Mouse (Mus musculus) gastrocnemius, postnatal 14 days (tissue): Measurements from ENCODE around the gene Setdb2. TPM values are rescaled to one million over a fixed set of nuclear protein-coding genes. Genes with fewer than 3 reads are reported as not detected.
"Not testable (repeated sequence)": the region's sequence is repeated elsewhere in the genome, so short reads cannot be mapped to it uniquely, and the experiment has no call there.

Source experiments
- DNase-seq: peaks from one replicate; pipeline ENCODE4 v3.0.0; 2021; ENCODE audit warnings: mixed read lengths
- intact Hi-C: fragments of 180-260 bp; cut with DNase I; formaldehyde crosslinking; loops from one replicate; pipeline ENCODE4 v1.15.1; 2025; ENCODE audit warnings: low total_unique reads
- long read RNA-seq, 2 experiments: library from polyadenylated mRNA; stranded (forward); transcript quantifications; one replicate each; pipeline ENCODE4 v2.0.0; 2021
- total RNA-seq, 2 experiments: library from RNA; stranded (reverse); gene quantifications; 2 replicates each; pipeline ENCODE4 v1.2.3; 2021

The Setdb2 gene
- total RNA-seq, result 1 to 10 TPM; 4.2 to 5.0 TPM
- long read RNA-seq, experiment 1, partial matches to known transcripts, result 0 of 7 reads
- long read RNA-seq, experiment 1, other reads (novel, unspliced or antisense), result 4 of 7 reads
- long read RNA-seq, experiment 2, partial matches to known transcripts, result 0 of 5 reads
- long read RNA-seq, experiment 2, other reads (novel, unspliced or antisense), result 2 of 5 reads

DNA sequence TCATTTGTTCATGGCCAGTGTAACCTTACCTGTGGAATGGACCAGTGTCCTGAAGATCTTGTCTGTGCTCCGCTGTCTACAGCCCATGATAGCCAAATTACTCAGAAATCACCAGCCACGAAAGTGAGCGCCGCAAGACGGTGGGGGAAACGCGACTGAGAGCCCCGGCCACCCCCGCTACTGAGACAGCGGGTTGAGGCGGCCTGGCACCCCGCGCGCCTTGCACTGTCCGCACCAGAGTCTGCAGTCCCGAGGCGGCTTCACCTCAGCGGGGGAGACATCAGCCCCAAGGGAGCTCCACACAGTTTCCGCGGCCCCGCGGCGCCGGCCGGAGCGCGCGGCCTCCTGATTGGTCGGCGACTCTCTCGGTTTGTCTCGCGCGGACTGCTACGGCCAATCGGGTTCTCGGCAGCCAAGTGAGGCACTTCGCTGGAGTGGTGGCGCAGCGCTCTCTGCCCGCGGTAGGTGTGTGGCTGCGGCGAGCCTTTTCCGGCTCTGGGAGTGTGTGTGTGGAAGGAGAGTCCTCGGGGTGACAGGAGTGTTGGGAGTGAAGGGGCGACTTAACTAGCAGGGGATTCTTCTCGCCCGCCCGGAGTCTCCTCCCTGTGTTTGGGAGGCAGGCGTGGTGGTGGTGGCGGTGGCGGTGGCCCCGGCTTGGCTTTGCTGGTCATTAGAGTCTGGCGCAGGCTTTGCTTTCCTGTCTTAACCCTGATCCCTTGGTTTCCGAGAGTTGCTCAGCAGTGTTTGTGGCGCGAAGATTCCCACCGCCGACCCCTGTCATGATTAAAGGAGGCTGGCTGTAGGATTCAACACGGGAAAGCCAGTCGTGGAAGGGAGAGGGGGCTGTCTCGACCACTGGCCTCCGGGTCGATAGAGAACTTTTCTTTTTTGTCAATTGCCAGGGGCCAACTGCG, at the start of gene Setdb2, which contains the start of gene Cab39l:
Setdb2 (minus strand) TSS at position 327 of the 914 bp plus-strand sequence.
Cab39l (plus strand) TSS at position 415 of the 914 bp plus-strand sequence.
- intact Hi-C loops, result no loop called here
- peak; percentile 93 for DNase-seq

DNA sequence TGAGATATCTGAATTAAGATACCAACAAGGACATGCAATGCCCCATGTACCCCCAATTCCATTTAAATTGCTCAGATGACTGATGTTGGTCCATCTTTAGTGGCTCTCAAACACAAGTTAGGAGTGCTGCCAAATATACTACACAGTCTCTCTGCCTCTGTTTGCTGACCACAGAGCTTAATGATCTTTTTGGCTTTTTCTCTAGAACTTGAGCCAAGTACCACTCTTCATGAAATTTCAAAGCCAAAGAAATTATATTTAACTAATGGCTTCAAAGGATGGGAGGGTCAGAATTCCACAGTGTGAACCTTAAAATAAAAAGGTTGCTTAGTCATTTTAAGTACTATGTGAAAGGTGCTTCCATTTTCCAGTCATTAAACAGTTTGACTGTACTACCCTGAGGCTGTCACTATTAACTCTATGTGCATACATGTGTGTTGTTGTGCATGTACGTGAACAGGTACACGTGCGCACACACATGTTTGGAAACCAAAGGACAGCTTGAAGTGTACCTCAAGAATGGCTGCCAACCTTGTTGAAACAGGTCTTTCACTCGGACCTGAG, 44.6 kb upstream of the Setdb2 start:
- no peak for DNase-seq
- intact Hi-C loops, result no loop called here

DNA sequence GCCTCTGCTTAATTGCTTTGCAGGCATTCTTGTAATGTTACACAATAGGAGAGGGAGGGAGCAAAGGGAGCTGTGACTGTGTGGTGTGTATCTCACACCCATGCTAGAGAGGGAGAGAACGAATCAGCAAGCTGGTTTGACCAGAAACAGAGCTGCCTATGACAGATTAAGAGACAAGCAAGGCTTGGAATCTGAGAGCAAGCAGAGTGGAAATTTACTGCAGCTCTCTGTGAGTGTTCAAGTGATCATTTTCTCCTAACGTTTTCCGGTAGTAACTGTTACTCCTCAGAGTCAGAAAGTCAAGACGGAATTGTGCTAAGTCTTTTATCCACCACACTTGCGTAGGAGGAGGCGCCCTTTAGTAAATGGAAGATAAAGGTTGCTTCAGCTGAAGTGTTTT, 38.0 kb upstream of the Setdb2 start:
- intact Hi-C loops, result no loop called here
- no peak for DNase-seq

DNA sequence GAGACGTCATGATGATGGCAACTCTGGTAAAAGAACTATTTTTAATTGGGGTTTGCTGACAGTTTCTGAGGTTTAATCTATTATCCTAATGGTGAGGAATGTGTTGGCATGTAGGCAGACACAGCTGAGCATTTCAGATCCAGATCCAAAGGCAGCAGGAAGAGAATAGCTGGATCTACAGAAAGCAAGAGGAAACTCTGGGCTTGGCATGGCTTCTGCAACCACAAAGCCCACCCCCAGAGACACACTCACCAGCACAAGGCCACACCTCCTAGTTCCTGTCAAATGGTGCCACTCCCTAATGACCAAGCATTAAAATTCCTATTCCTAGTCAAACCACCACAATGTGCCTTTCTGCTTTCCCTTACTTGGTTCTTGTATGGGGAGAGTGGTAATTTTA, 30.1 kb upstream of the Setdb2 start:
- intact Hi-C loops, result no loop called here
- no peak for DNase-seq

DNA sequence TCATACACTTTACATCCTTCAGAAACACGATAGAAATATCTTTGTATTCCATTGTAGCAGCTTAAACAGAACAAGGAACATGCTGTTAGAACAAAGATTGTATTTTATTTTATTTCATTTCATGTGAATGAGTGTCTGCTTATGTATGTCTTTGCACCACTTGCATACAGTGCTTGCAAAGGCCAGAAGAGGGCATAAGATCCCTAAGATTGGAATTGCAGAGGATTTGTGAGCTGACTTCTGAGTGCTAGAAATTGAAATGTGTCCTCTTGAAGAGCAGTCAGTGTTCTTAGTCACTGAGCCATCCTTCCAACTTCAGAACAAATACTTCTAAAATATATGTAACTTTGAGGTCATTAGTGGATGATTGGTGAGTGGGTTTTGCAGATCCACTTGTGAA, 27.1 kb upstream of the Setdb2 start:
- intact Hi-C loops, result loop anchor here (5.0 kb wide), 1 partner anchor 90 kb away; no protein-coding TSS in a partner anchor
- no peak for DNase-seq

DNA sequence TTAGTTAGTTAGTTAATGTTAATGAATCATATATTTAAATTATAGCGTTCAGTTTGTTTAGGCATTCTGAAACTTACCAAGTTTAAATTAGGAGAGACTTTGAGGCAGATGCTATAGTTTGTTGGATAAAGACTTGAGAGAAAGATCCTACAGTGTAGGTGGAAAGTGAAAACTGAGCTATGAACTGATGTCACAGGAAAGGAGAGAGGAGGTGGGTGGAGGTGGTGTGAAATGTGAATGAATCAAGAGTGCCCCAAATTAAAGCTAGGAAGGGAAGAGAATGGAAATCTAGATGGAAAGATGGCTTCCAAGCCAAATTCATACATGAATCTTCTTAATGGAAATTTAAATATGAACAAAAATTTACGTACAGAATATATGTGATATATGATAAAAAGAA, 25.8 kb upstream of the Setdb2 start:
- DNase-seq, result no peak
- intact Hi-C loops, result loop anchor here (5.0 kb wide), 1 partner anchor 91 kb away; no protein-coding TSS in a partner anchor

DNA sequence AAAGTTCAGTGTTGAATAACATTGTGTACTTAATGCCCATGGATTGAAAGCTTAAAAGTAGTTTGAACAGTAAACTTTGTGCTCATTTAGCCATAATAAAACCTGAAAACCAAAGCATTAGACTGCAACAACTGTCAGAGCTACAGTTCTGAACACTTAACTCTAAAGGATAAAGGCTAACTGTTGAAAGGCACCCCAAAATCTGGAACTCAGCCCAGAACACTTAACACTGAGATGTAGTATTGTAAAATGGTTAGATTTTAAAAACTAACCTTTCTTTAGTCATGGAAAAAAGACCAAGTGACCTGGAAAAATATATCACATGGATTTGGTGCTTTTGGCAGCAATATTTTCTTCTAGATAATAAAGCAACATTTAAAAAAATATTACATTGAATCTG, 7.3 kb upstream of the Setdb2 start:
- no peak for DNase-seq
- intact Hi-C loops, result no loop called here

DNA sequence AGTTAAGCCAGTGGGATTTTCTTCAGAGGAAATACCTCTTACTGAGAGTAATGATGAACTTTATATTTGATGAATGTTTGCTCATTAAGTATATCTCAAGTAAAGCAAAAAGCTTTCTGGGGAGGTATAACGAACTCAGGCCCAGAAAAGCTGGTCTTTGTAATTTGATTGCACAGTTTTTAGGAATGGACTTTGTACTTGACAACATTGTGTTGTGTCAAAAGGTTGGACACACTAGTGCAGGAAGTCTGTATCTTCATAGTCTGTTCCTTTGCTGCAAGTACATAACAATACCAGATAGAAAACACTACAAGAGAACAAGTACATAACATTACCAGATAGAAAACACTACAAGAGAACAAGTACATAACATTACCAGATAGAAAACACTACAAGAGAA, 4.7 kb upstream of the Setdb2 start:
- DNase-seq, result no peak
- intact Hi-C loops, result no loop called here

DNA sequence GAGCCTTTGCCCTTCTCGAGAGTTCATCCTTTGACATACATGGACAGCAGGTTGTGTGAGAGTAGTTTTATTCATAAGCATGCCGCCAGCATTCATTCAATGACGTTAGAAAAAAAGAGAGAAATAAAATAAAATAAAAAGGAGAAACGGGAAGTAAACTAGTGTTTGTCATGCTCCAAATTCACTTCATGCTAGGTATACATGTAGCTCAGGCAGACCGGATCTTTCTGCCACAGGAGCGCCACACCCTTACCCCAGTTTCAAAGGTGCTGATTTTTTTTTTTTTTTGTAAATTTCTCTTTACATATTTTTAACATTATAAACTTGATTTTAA, 755 bp upstream of the Setdb2 start:
- DNase-seq, result no peak
- intact Hi-C loops, result no loop called here

DNA sequence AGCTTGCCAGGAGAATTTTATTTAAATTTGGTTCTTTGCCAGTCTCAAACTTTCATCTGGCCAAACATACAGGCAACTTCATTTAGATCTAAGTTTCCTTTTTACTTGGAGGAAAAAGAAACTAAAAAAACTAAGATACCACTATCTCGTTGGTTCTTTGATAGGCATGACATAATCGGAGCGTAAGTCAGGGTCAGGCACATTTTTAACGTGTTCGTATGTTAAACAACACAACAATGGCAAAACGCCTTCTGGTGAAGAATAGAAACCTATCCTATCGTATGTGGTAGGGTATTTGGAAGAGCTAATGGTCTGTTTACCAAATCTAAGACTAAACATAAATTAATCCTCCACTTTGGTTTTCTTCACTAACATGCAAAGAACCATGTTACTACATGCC, 645 bp downstream of the Setdb2 start:
- intact Hi-C loops, result no loop called here
- no peak for DNase-seq

DNA sequence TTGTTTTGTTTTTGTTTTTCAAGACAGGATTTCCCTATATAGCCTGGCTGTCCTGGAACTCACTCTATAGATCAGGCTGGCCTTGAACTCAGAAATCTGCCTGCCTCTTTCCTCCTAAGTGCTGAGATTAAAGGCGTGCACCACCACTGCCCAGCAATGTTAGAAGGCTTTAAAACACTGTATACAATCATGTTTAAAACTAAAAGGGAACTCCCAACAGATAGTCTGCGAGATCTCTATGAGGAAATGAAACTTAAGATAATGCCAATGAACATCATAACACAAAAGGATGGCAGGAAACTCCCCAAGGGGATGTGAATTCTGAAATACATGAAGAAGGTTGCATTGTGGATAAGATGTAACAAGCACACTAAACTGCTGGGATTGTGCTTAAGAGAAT, 2.2 kb downstream of the Setdb2 start:
- no peak for DNase-seq
- intact Hi-C loops, result no loop called here

DNA sequence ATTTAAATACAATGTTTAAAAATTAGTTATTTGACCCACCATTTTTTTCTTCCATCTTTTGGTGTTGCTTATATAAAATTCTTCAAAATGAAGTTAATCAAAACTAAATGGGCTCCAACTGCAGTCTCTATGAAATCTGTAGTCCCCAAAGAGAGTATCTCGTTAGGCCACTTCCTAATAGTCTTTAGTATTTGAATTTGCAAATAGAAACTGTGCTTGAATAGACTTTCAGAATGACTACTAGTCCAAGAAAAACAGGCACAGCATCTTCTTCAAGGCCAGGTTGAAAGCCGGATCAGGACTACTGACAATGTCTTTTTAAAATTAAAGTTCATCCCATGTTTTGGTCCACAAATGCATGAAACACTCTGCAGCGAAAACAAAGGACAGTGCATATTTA, 3.3 kb downstream of the Setdb2 start:
- intact Hi-C loops, result no loop called here
- no peak for DNase-seq

DNA sequence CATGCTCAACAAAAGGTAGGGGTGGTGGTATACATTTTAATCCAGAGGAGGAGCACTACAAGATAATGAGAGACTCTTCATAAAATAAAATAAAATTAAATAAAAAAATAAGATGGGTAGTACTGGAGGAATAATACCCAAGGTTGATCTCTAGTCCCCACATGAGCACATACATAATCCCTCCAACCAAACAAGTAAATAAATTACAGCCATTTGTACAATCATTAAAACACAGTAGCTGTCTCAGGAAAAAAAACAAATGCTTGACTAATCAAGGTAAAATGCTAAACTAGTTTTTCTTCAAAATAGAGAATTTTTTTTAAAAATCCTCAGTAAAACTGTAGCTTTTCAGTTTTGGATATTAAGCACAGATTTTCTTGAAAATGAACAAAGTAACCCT, 5.5 kb downstream of the Setdb2 start:
- intact Hi-C loops, result no loop called here
- DNase-seq, result no peak

DNA sequence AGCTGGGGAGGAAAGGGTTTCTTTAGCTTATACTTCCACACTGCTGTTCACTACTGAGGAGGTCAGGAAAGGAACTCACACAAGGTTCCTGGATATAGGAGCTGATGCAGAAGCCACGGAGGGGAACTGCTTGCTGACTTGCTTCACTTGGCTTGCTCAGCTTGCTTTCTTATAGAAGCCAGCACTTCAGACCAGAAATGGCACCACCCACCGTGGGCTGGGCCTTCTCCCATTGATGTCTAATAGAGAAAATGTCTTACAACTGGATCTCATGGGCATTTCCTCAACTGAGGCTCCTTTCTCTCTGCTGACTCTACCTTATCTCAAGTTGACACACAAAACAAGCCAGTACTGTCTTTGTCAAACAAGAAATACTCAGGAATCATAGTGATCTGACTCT, 6.8 kb downstream of the Setdb2 start:
- DNase-seq, result no peak
- intact Hi-C loops, result no loop called here

DNA sequence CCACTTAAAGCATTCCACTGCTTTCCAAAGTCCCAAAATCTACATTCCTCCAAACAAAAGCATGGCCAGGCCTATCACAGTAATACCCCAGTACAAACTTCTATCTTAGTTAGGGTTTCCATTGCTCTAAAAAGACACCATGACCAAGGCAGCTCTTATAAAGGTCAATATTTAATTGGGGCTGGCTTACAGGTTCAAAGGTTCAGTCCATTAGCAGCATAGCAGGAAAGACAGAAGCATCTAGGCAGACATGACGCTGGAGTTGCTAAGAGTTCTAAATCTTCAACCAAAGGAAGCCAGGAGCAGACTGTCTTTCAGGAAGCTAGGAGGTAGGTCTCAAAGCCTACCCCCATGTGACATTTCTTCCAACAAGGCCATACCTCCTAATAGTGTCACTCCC, 10.1 kb downstream of the Setdb2 start:
- intact Hi-C loops, result no loop called here
- no peak for DNase-seq

DNA sequence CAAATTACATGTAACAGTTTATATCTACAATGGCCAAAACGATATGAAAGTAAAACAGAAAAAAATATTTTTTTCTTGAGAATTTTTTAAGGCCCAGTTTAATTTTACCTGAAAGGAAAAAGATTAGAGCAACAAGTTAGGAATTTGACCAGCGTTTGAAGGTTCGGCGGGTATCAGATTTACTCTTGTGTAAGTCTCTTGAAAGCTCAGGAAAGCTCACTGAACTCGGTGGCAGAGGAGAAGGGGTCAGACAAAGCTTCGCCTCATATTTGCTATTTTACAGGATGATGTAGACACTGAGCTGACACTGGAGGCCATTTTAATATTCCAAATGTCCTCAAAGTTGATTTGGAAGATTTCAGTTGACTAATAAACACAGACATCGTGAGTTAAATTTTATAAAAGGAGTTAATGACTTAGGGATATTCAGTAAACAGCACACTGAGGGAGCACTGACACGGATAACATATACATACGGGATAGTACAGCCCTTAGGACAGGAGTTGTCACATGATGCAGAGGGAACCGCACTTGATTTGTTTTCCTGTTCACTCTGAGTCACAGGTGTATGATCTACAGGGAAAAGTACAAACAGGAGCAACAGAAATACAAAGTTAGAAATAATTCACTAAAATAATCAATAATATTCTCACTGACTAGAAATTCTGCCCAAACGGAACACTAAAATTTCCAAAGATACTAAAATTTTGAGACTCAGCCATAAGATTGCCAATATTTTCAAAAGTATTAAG, 17.6 kb downstream of the Setdb2 start:
- DNase-seq, result no peak
- intact Hi-C loops, result no loop called here

DNA sequence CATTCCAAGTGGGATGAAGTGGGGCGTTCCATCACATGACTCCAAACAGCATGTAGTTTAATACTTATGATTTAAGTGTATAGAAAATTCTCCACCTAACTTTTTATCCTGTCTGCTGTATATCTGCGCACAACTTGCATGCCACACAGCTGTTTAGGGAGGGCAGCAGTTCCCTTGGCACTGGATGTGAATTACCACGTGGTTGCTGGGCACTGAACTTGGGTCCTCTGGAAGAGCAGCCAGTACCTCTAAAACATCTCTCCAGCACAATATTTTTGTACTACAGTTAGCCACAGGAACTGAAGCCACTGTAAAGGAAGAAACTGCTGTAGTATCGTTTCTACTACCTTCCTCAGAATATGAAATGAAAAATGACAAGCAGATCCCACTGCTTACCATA, 22.5 kb downstream of the Setdb2 start:
- DNase-seq, result no peak
- intact Hi-C loops, result no loop called here

DNA sequence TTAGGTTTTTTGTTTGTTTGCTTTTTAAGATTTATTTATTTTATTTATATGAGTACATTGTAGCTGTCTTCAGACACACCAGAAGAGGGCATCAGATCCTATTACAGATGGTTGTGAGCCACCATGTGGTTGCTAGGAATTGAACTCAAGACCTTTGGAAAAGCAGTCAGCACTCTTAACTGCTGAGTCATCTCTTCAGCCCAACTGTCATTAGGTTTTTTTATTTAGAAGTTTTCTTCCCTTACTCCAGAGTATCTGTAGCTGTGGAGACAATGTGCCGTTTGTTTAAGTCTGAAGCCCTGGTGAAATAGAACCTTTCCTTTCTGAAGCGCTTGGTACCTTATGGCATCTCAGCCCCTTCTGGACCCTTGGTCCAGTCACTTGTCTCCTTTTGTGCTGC, 25.7 kb downstream of the Setdb2 start:
- DNase-seq, intact Hi-C loops: not testable (repeated sequence)

DNA sequence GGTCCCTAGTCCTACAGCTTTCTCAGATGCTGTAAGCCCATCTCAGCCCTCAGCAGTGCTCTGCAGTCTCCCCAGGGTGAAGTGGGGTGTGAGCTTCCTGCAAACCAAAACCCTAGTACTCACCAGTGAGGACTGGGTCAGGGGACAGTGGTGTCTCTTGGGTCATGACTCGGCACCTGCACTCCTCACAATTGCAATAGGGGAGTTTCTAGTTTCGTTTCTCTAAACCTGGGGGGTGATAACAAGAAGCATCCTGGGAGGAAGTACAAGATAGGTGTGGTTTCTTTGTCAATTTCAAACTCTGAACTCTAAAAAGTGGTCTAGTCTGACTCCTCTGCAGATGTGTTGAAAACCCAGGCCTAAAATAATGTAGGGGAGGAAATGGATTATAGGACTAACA, 43.7 kb downstream of the Setdb2 start:
- intact Hi-C loops, result no loop called here
- no peak for DNase-seq

DNA sequence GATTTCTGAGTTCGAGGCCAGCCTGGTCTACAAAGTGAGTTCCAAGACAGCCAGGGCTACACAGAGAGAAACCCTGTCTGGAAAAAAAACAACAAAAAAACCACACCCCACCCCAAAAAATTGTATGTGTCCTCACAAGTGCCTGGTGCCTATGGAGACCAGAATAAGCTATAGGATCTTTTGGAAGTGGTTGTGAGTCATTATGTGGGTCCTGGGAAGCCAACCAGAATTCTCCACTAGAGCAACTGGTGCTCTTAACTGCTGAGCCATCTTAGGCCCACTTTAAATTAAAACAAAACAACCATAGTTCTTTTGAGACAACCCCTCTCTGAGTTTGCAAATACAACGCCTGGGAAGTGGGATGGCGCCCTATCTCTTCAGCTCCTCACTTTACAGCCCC, 45.4 kb downstream of the Setdb2 start, which contains the start of gene Phf11c:
Phf11c (minus strand) TSS at position 101 of the 400 bp plus-strand sequence.
- intact Hi-C loops, result no loop called here
- DNase-seq, result no peak
